Comparison of ENCODE assay signal across 18 mouse cellular contexts in genomic region chr11:61293251-61293650, GRCm38 (mm10). TPM values are rescaled to one million over a fixed set of nuclear protein-coding genes. Genes with fewer than 3 reads are reported as not detected.
A peak's percentile ranks its signal among the peaks of the same experiment; 100 is the strongest.
DNase-seq lines count a peak whose midpoint lies in the region.
"Had no signal": no experiment of that assay in that cellular context is flagged by ENCODE, and none has a peak within 500 bp of the region (broad histone marks: within the 10 kb centered on the region; RNA-seq: fewer than 3 reads in every experiment).

No protein-coding gene starts in this region.

- peak; percentile 58 for DNase-seq in embryo, embryonic 10 days (ENCODE audit: low spot score)
- DNase-seq in embryo, embryonic 11 days, result no peak
- peak; percentile 24 for DNase-seq in heart, adult 8-10 months (ENCODE audit: low spot score)
- DNase-seq in heart, postnatal 25 days (ENCODE audit: low spot score), result no peak
- peak; percentile 48 for DNase-seq in mesoderm, embryonic 11.5 days (ENCODE audit: low read depth, low spot score)
- DNase-seq in layer of hippocampus, adult 8-10 months (ENCODE audit: low spot score in 2 of 2), result no peak
- DNase-seq: adrenal gland, adult 2 months; adrenal gland, postnatal 14 days; cerebellum, adult 11 months; cerebellum, adult 2 months; cerebellum, adult 9-11 months; cerebellum, postnatal 25 days; gastrocnemius, postnatal 14 days; heart, postnatal 36 days; kidney, adult 11 months had no signal

- intact Hi-C loops in heart, postnatal 25 days (cut with DNase I), result no loop called here

RNA-seq across cellular contexts. Expression of gene Aldh3a2, which starts 26.0 kb away (rescaled TPM):
- total RNA-seq in heart, adult 8-10 months (2022), result 10 to 100 TPM; 32.4 to 40.9 (median 34.3) TPM
- total RNA-seq in heart, postnatal 25 days (2021), result 10 to 100 TPM; 30.6 to 35.2 TPM
- total RNA-seq in layer of hippocampus, adult 8-10 months (2022), result 10 to 100 TPM; 60.4 to 66.4 (median 61.1) TPM

RNA-seq across cellular contexts. Expression of gene Slc47a2, which starts 49.4 kb away (rescaled TPM):
- under 1 TPM in 3 of 4 experiments, not detected in 1; 0.09 to 0.14 (median 0.13) TPM for total RNA-seq in heart, adult 8-10 months (2022)
- total RNA-seq in heart, postnatal 25 days (2021), result not detected
- total RNA-seq in layer of hippocampus, adult 8-10 months (2022), result under 1 TPM in 3 of 4 experiments, not detected in 1; 0.31 to 0.39 (median 0.32) TPM
- total RNA-seq: adrenal gland, adult 2 months; adrenal gland, postnatal 14 days; common myeloid progenitor, adult 5-6 weeks; G1E; gastrocnemius, postnatal 14 days; gastrocnemius, postnatal 4 days; heart, postnatal 36 days had no signal

Comparison
In these comparisons a context has a peak if more than half of its experiments do, and no peak if none do; other contexts are left out.
1. DNase-seq: peak in embryo, embryonic 10 days (single experiment), heart, adult 8-10 months (single experiment) and mesoderm, embryonic 11.5 days (single experiment); none in embryo, embryonic 11 days (single experiment), heart, postnatal 25 days (single experiment) and layer of hippocampus, adult 8-10 months (0 of 2).